Mouse (Mus musculus) testis, adult 2 months (tissue): ENCODE measurements at regions not wholly inside any gene's neighbourhood (a gene's known extent, or its start where the extent isn't known, plus 50 kb on each side); places are given as distances from the start of the nearest gene placed in this dataset.

Experiments
- H3K27ac ChIP-seq: fragments of 200-500 bp; 2 replicates; pipeline ENCODE4 v1.5.1; 2012; ENCODE audit warnings: low read depth, low read length; ENCODE audit not compliant: control insufficient read depth, insufficient read depth
- H3K27me3 ChIP-seq: fragments of 200-500 bp; 2 replicates; pipeline ENCODE4 v1.6.1; 2012; ENCODE audit warnings: mild to moderate bottlenecking, low read length, moderate library complexity; ENCODE audit not compliant: control insufficient read depth, insufficient read depth
- H3K36me3 ChIP-seq: fragments of 200-500 bp; 2 replicates; pipeline ENCODE4 v1.6.1; 2012; ENCODE audit warnings: mild to moderate bottlenecking, low read length; ENCODE audit not compliant: control insufficient read depth, insufficient read depth
- H3K4me1 ChIP-seq: fragments of 200-500 bp; 2 replicates; pipeline ENCODE4 v1.6.1; 2012; ENCODE audit warnings: low read length; ENCODE audit not compliant: control insufficient read depth, insufficient read depth
- H3K4me3 ChIP-seq: fragments of 200-500 bp; 2 replicates; pipeline ENCODE4 v1.5.1; 2012; ENCODE audit warnings: low read depth, mild to moderate bottlenecking, low read length, moderate library complexity, mixed read lengths; ENCODE audit not compliant: control insufficient read depth
- CTCF ChIP-seq: fragments of 200-500 bp; IDR thresholded peaks from 2 replicates; pipeline ENCODE4 v1.5.1; 2012; ENCODE audit warnings: low read depth, mild to moderate bottlenecking, inconsistent platforms, low read length, moderate library complexity; ENCODE audit not compliant: control insufficient read depth, insufficient read depth, insufficient replicate concordance
- POLR2A ChIP-seq: fragments of 200-500 bp; IDR thresholded peaks from 2 replicates; pipeline ENCODE4 v1.6.1; 2012; ENCODE audit warnings: low read depth, mild to moderate bottlenecking, inconsistent platforms, low read length, moderate library complexity; ENCODE audit not compliant: control insufficient read depth

DNA sequence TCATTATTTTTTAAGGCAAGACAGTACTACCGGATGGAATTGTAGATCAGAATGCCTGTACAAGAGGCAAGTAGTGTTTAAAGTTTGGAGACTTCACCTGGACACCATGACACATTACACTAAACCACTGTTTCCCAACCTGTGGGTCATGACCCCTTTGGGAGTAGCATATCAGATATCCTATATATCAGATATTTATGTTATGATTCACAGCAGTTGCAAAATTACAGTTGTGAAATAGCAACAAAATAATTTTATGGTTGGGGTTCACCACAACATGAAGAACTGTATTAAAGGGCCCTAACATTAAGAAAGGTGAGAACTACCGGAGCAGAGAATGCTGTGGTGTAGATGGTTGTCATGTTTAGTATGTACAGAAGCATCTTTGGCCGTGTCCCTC is 413.2 kb upstream of the Cd180 start:
- Histone ChIP-seq H3K27ac (no peak overlapping the region), H3K4me3 (no peak overlapping the region), H3K4me1 (no peaks in the 10 kb centered on the region), H3K36me3 (no peaks in the 10 kb centered on the region), H3K27me3 (no peaks in the 10 kb centered on the region)
- TF ChIP-seq POLR2A = no peak
- TF ChIP-seq CTCF = no peak

DNA sequence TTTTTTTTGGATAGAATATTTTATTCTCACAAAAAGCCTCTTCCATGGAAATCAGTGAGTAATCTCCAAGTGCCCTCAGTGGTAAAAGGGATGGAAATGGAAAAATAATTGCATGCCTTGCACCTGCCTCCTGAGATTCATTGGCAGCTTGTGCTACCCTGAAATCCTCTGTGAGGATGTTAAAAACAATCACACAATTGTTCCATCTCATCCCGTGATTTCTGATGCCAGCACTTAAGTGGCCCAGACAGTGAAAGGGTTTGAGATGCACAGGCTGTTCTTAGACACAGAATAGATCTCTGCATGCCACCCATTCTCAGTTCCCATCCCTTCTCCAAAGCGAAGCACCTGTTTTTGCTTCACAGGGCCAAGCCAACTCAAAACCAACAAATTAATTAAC is 398.9 kb upstream of the Cd180 start:
- TF ChIP-seq CTCF (no peak), POLR2A (no peak)
- Histone ChIP-seq H3K36me3 (no peaks in the 10 kb centered on the region), H3K27me3 (no peaks in the 10 kb centered on the region), H3K4me1 (peaks cover 4% of the 10 kb centered on the region; the same call in 1 of the 2 replicates), H3K27ac (no peak overlapping the region), H3K4me3 (peak overlapping the region; percentile 68)

DNA sequence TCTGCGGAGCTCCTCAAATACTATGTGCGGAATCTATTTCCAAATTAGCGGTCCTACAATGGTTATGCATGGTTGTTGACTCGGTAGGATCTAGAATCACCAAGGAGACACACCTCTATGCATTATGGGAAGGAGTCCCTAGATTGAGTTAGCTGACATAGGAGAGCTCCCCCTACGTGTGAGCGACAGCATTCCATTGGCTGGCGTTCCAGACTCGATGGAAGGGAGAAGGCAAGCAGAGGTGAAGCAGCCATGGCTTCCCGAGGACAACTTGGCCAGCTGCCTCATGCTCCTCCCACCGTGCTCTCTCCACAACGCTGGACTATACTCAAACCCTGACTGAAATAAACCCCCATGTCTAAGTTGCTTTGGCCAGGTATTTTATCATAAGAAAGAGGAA is 398.3 kb upstream of the Cd180 start:
- no peaks in the 10 kb centered on the region for H3K36me3 ChIP-seq
- peaks cover 4% of the 10 kb centered on the region; the same call in 1 of the 2 replicates for H3K4me1 ChIP-seq
- peak; percentile 69; the same call in 1 of the 2 replicates for TF ChIP-seq POLR2A
- TF ChIP-seq CTCF = no peak; the same call in 1 of the 2 replicates
- no peaks in the 10 kb centered on the region for H3K27me3 ChIP-seq
- H3K4me3 ChIP-seq = peak overlapping the region; percentile 70
- no peak overlapping the region for H3K27ac ChIP-seq

DNA sequence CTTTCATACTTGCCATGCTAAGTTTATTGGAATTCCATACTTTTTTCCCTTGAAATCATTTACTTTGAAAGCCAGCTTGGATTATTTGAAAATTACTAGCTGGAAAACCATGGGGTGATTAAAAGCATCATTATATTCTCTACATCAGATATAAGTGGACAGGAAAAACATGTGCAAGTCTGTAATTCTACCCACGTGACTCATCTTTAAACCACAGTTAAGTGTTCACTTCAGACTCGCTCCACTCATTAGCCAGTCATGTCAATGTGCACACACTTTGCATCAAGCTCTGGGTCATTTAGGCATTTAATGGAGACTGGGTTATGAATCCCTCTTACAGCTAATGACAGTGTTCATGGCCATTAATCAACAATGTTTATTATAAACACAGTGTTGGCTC is 385.4 kb upstream of the Cd180 start:
- no peaks in the 10 kb centered on the region for H3K4me1 ChIP-seq
- TF ChIP-seq CTCF (no peak), POLR2A (no peak)
- no peaks in the 10 kb centered on the region for H3K36me3 ChIP-seq
- no peaks in the 10 kb centered on the region for H3K27me3 ChIP-seq
- no peak overlapping the region for H3K4me3 ChIP-seq
- H3K27ac ChIP-seq = no peak overlapping the region

DNA sequence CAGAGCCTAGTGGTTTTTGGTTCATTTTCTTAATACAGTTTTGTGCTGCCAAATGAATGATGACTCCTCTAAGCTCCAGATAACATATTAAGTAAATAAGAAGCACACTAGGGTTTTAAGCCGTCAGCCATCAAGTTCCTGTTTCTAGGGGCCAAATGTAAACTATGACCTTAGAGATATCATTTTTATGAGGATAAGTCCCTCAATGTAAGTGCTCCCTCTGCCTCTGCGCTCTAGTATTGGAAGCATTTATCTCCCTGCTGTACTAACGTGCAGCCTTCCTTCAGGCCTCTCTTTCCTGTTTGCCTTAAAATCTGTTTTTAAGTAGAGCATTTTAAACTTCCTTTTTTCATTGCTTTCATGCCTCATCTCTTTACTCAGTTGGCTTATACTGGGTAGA is 381.3 kb upstream of the Cd180 start:
- Histone ChIP-seq H3K4me1 (no peaks in the 10 kb centered on the region), H3K36me3 (no peaks in the 10 kb centered on the region), H3K27me3 (no peaks in the 10 kb centered on the region), H3K4me3 (no peak overlapping the region), H3K27ac (no peak overlapping the region)
- TF ChIP-seq CTCF (no peak), POLR2A (no peak)

DNA sequence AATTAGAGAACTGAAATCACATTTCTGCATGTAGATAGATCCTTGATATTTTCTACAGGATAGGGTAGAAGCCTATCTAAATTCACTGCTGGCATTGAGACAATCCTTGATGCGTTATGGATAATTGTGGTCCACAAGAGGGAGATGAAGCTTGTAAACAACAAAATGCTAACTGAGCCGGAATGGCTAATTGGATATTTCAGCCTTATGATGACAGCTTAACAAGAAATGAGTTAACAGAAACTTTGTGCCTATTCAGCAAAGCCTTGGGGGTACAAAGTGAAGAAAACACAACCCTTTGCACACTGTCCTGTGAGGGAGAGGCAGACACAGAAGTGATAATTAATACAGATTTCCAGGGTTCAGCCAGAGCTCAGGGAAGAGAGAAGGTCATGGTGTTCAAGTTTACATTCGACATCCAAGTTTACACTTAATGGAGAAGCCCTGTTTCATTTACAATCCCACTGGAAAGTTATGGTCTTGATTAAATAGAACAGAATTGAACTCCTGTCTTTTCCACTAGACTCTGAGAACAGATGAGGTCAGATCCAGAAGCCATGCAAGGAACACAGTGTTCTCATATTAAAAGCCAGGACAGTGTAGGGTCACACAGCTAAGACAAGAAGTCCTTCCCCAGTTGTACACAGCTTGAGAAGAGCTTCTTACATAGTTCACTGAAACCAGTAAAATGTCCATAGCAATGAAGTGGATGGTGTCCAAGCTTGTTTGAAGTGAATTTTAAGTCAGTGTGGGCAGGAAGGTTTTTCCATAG is 377.3 kb upstream of the Cd180 start:
- H3K4me3 ChIP-seq = no peak overlapping the region
- TF ChIP-seq POLR2A (no peak), CTCF (no peak)
- H3K36me3 ChIP-seq = no peaks in the 10 kb centered on the region
- H3K27me3 ChIP-seq = no peaks in the 10 kb centered on the region
- H3K27ac ChIP-seq = no peak overlapping the region
- H3K4me1 ChIP-seq = no peaks in the 10 kb centered on the region

DNA sequence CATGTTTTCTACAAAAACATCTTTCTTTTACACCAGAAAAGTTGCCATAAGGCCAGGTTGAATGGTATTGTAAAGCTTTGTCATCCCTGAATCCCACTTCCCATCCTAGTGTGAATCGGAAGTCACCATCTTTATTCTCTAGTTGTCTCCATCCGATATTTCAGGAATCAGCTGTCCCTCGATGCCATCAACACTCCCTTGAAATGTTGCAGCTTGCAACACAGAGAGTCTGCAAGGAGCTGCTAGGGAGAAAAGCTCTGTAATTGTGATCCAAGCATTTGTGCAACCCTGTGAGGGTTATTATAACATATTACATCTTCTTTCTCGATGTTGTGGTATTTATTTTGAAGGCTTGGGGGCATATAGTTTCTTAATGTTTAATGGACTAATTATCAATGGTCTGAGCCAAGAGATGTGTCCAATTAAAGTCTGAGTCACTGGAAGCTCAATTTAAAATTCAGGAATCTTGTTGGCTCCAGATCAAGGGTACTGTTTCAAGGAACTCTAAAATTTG is 374.4 kb upstream of the Cd180 start:
- Histone ChIP-seq H3K27ac (no peak overlapping the region), H3K27me3 (no peaks in the 10 kb centered on the region), H3K4me1 (no peaks in the 10 kb centered on the region), H3K36me3 (no peaks in the 10 kb centered on the region), H3K4me3 (no peak overlapping the region)
- no peak for TF ChIP-seq CTCF
- no peak for TF ChIP-seq POLR2A
